Mouse (Mus musculus) myocyte (in vitro differentiated cells): Measurements from ENCODE around the gene Palm.

ENCODE experiments used
- CEBPB ChIP-seq: IDR thresholded peaks from 2 replicates; pipeline ENCODE4 v1.6.1; 2011; ENCODE audit warnings: mild to moderate bottlenecking, moderate library complexity; ENCODE audit not compliant: poor library complexity, insufficient read depth, severe bottlenecking
- E2F4 ChIP-seq: IDR thresholded peaks from one replicate; pipeline ENCODE4 v1.6.1; 2011; ENCODE audit warnings: mild to moderate bottlenecking, control low read depth, moderate library complexity; ENCODE audit not compliant: insufficient read depth
- MAX ChIP-seq: IDR thresholded peaks from one replicate; pipeline ENCODE4 v1.6.1; 2011; ENCODE audit warnings: low read depth, mild to moderate bottlenecking, control low read depth
- MYOD1 ChIP-seq, 3 experiments: IDR thresholded peaks; one replicate each; pipeline ENCODE4 v1.6.1; 2011; ENCODE audit warnings: control low read depth in 2 of 3, low read depth in 2 of 3, mild to moderate bottlenecking in 2 of 3, moderate library complexity in 1 of 3; ENCODE audit not compliant: insufficient read length in 2 of 3, control insufficient read depth in 1 of 3
- POLR2A ChIP-seq: IDR thresholded peaks from one replicate; pipeline ENCODE4 v1.6.1; 2011; ENCODE audit warnings: low read depth, mild to moderate bottlenecking, control low read depth, moderate library complexity; ENCODE audit not compliant: insufficient read length
- POLR2AphosphoS2 ChIP-seq: IDR thresholded peaks from one replicate; pipeline ENCODE4 v1.6.1; 2011; ENCODE audit warnings: low read depth, control low read depth; ENCODE audit not compliant: insufficient read length
- REST ChIP-seq: IDR thresholded peaks from one replicate; pipeline ENCODE4 v1.6.1; 2011; ENCODE audit warnings: mild to moderate bottlenecking, control low read depth, moderate library complexity; ENCODE audit not compliant: insufficient read depth, insufficient read length
- SRF ChIP-seq: IDR thresholded peaks from one replicate; pipeline ENCODE4 v1.6.1; 2011; ENCODE audit warnings: low read depth; ENCODE audit not compliant: control insufficient read depth, insufficient read length
- TCF12 ChIP-seq: IDR thresholded peaks from one replicate; pipeline ENCODE4 v1.6.1; 2011; ENCODE audit warnings: mild to moderate bottlenecking, control low read depth; ENCODE audit not compliant: poor library complexity, insufficient read depth, severe bottlenecking
- TCF3 ChIP-seq: IDR thresholded peaks from one replicate; pipeline ENCODE4 v1.6.1; 2011; ENCODE audit warnings: low read depth, control low read depth; ENCODE audit not compliant: insufficient read length
- USF1 ChIP-seq: IDR thresholded peaks from one replicate; pipeline ENCODE4 v1.6.1; 2011; ENCODE audit warnings: low read depth, mild to moderate bottlenecking, control low read depth, moderate library complexity

DNA sequence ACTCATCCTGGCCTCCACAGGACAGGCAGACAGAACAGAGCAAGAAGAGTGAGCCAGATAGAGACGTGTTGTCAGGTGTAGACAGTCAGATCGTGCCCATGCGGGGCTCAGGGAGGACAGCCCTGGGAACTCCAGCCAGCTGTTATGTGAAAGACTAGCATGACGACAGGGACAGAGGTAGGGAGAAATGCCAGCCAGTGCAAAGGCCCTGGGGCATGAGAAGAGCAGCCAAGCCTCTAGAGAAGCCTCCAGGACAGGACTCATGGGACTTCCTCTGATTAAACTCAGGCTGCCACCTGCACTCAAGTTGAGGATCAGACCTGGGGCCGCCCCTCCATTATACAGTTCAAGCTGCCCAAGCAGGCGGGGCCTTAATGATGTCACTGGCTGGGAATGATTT, 44.9 kb upstream of the Palm start:
- TF ChIP-seq POLR2A, result no peak
- no peak for TF ChIP-seq TCF12
- no peak for TF ChIP-seq MAX
- TF ChIP-seq MYOD1 (IDR thresholded peaks at IDR 0.05; ENCODE audit: control insufficient read depth in 1 of 3, insufficient read length in 2 of 3, low read depth in 2 of 3), result no peak
- TF ChIP-seq REST, result no peak
- TF ChIP-seq CEBPB, result no peak
- no peak for TF ChIP-seq USF1
- TF ChIP-seq E2F4, result no peak
- no peak for TF ChIP-seq SRF
- TF ChIP-seq TCF3, result no peak
- no peak for TF ChIP-seq POLR2AphosphoS2
